Mouse (Mus musculus) liver, embryonic 14.5 days (tissue): ENCODE data around the gene Med12l.

Experiments
- CTCF ChIP-seq: IDR thresholded peaks from 2 replicates; pipeline ENCODE4 v1.5.1; 2016; ENCODE audit warnings: antibody characterized with exemption, low read depth, control low read depth
- EP300 ChIP-seq: IDR thresholded peaks from 2 replicates; pipeline ENCODE4 v1.6.1; 2016; ENCODE audit warnings: antibody characterized with exemption, low read depth

DNA sequence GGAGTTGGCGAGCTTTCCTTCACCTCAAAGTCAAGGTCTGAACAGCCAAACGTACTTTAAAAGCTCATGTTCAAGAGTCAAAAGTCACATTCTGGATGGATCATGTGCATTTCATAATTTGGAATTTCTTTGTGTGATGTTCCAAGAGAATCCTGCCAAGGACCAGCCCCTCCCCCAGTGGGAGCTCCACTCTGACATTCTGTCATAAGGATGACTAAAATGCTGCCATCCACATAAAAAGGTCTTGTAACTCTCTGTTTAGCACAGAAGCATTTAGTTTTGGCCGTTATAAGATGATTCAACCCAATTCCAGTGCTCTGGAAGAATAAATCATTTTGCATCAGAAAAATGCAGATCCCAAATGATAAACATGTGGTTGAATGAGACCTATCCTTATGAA, 348.5 kb downstream of the Med12l start:
- TF ChIP-seq CTCF (no peak), EP300 (no peak)
